Mouse (Mus musculus): ENCODE results near the gene Nsg2. TPM values are rescaled to one million over a fixed set of nuclear protein-coding genes. Genes with fewer than 3 reads are reported as not detected.

Gene Nsg2
- polyA plus RNA-seq, 1 experiment from 2014 or later: 467 TPM

Other genes starting within 250 kb of the Nsg2 start
- 14.2 and 15.9 TPM in 2 replicates for gene Cpeb4, start 128.3 kb upstream of the Nsg2 start, polyA plus RNA-seq (2015; fragmentation: Nextera tagmentation; extraction: Ambion mirVana)
- 0.26 and 0.48 TPM in 2 replicates for gene 4930524B15Rik, start 34.9 kb upstream of the Nsg2 start, polyA plus RNA-seq (2015; fragmentation: Nextera tagmentation; extraction: Ambion mirVana)
- gene Il9r, start 199.8 kb downstream of the Nsg2 start, polyA plus RNA-seq (2015; fragmentation: Nextera tagmentation; extraction: Ambion mirVana): not detected in 2 replicates
- gene Snrnp25, start 205.0 kb downstream of the Nsg2 start, polyA plus RNA-seq (2015; fragmentation: Nextera tagmentation; extraction: Ambion mirVana): 46.5 and 46.6 TPM in 2 replicates
- 13.6 and 14.8 TPM in 2 replicates for gene Rhbdf1, start 221.8 kb downstream of the Nsg2 start, polyA plus RNA-seq (2015; fragmentation: Nextera tagmentation; extraction: Ambion mirVana)
- 34.1 and 35.2 TPM in 2 replicates for gene Mpg, start 226.0 kb downstream of the Nsg2 start, polyA plus RNA-seq (2015; fragmentation: Nextera tagmentation; extraction: Ambion mirVana)

Data from midbrain, embryonic 13.5 days (tissue).